Mouse (Mus musculus) kidney, postnatal 4 days (tissue): ENCODE measurements at regions not wholly inside any gene's neighbourhood (a gene's known extent, or its start where the extent isn't known, plus 50 kb on each side); places are given as distances from the start of the nearest gene placed in this dataset.

Source experiments
- DNase-seq, 2 experiments: peaks; one replicate each; pipeline ENCODE4 v3.0.0; 2021; ENCODE audit warnings: mixed read lengths in 2 of 2

GRCm38 (mm10) chr8:102414931-102415330, 370.5 kb downstream of the Cdh11 start:
- DNase-seq, result no peak

GRCm38 (mm10) chr8:102413446-102413845, 372.0 kb downstream of the Cdh11 start:
- DNase-seq, result no peak

- DNase-seq, result no peak
Observed at GRCm38 (mm10) chr8:102387591-102387990, 397.9 kb downstream of the Cdh11 start.

- DNase-seq, result no peak
Observed at GRCm38 (mm10) chr8:102345392-102345791, 440.1 kb downstream of the Cdh11 start.

GRCm38 (mm10) chr8:102332511-102332910, 452.9 kb downstream of the Cdh11 start:
- DNase-seq, result no peak

- no peak for DNase-seq
Observed at GRCm38 (mm10) chr8:102331151-102331550, 454.3 kb downstream of the Cdh11 start.

GRCm38 (mm10) chr8:102329955-102330354, 455.5 kb downstream of the Cdh11 start:
- DNase-seq, result no peak
